In the genomic region with DNA sequence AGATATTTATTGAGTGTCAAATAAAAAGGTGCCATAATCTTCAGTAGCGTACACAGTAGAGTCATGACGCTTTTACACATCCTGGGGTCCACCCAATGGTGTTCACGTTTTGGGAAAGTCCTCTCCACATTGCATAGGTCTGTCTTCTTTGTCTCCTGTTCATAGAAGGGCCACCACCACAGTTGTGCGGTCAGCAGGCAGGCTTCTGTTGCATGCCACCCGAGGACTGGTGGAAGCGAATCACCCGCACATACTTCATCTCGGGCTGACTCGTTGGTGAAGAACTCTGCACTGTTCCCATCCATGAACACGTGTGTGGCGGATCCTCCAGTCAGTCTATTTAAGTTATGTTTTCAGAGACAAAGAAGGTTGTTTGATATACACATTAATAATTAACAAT, we compare ENCODE assay signal across 22 mouse cellular contexts.
"Had no signal": no experiment of that assay in that cellular context is flagged by ENCODE, and none has a peak within 500 bp of the region (broad histone marks: within the 10 kb centered on the region; RNA-seq: fewer than 3 reads in every experiment).

No protein-coding gene starts in this region.

- DNase-seq: gastrocnemius, adult 2 months; gastrocnemius, postnatal 10 days; gastrocnemius, postnatal 25 days; heart, adult 18-20 months; heart, postnatal 10 days; heart, postnatal 4 days; kidney, adult 18-20 months; kidney, adult 8-10 months; kidney, postnatal 10 days; kidney, postnatal 25 days; kidney, postnatal 4 days; layer of hippocampus, postnatal 36 days; liver had no signal

- H3K27ac ChIP-seq: gastrocnemius, adult 2 months; heart, embryonic 10.5 days; hindbrain, embryonic 10.5 days; hindbrain, embryonic 12.5 days; hindbrain, embryonic 14.5 days; intestine, embryonic 15.5 days; layer of hippocampus, adult 2 months; limb, embryonic 10.5 days; limb, embryonic 12.5 days had no signal

- H3K4me3 ChIP-seq: gastrocnemius, adult 2 months; heart, embryonic 10.5 days; heart, embryonic 12.5 days; hindbrain, embryonic 10.5 days; hindbrain, embryonic 12.5 days; intestine, embryonic 15.5 days; layer of hippocampus, adult 2 months; limb, embryonic 10.5 days; limb, embryonic 12.5 days had no signal
